Mouse (Mus musculus) stomach, postnatal 0 days (tissue): ENCODE measurements at regions not wholly inside any gene's neighbourhood (a gene's known extent, or its start where the extent isn't known, plus 50 kb on each side); places are given as distances from the start of the nearest gene placed in this dataset.

Experiments used
- ATAC-seq: fragments of 200-750 bp; cut with Nextera tagmentation; 2 replicates; pipeline ENCODE4 v1.8.0; 2017; ENCODE audit not compliant: low FRiP score, low TSS enrichment
- DNase-seq: peaks from one replicate; pipeline ENCODE4 v3.0.0-alpha.2; 2016; ENCODE audit warnings: low spot score
- H3K27ac ChIP-seq: fragments of 300-500 bp; sonication (generic); replicated peaks from 2 replicates; pipeline ENCODE4 v1.5.1; 2014; ENCODE audit warnings: mild to moderate bottlenecking, control low read depth
- H3K27me3 ChIP-seq: fragments of 300-500 bp; sonication (generic); 2 replicates; pipeline ENCODE4 v1.6.1; 2014; ENCODE audit warnings: low read length; ENCODE audit not compliant: control insufficient read depth, insufficient read depth
- H3K36me3 ChIP-seq: fragments of 300-500 bp; sonication (generic); 2 replicates; pipeline ENCODE4 v1.6.1; 2014; ENCODE audit warnings: low read length, mixed read lengths; ENCODE audit not compliant: control insufficient read depth, insufficient read depth
- H3K4me1 ChIP-seq: fragments of 300-500 bp; sonication (generic); replicated peaks from 2 replicates; pipeline ENCODE4 v1.6.1; 2014; ENCODE audit warnings: antibody characterized with exemption; ENCODE audit not compliant: control insufficient read depth, insufficient read depth
- H3K4me2 ChIP-seq: fragments of 300-500 bp; sonication (generic); replicated peaks from 2 replicates; pipeline ENCODE4 v1.6.1; 2014; ENCODE audit warnings: low read depth, mild to moderate bottlenecking, control low read depth, moderate library complexity
- H3K4me3 ChIP-seq: fragments of 300-500 bp; sonication (generic); 2 replicates; pipeline ENCODE4 v1.5.1; 2014; ENCODE audit warnings: low read depth, low read length, control low read depth
- H3K9ac ChIP-seq: fragments of 300-500 bp; sonication (generic); 2 replicates; pipeline ENCODE4 v1.6.1; 2014; ENCODE audit warnings: mild to moderate bottlenecking, low read length, control low read depth, mixed read lengths
- H3K9me3 ChIP-seq: fragments of 300-500 bp; sonication (generic); 2 replicates; pipeline ENCODE4 v1.6.1; 2016; ENCODE audit warnings: low read length; ENCODE audit not compliant: control insufficient read depth
- CTCF ChIP-seq: IDR thresholded peaks from 2 replicates; pipeline ENCODE4 v1.5.1; 2016; ENCODE audit warnings: antibody characterized with exemption, low read depth, mild to moderate bottlenecking, moderate library complexity
- EP300 ChIP-seq: optimal IDR thresholded peaks from 2 replicates; pipeline ENCODE3; 2016; ENCODE audit warnings: antibody characterized with exemption
- WGBS: fragments of 180-500 bp; shearing (Covaris S2); extraction: QIAGEN DNeasy Blood & Tissue Kit; methylation state at CpG from one replicate; pipeline ENCODE4 v1.1.7; 2014; 5-methylcytosine and 5-hydroxymethylcytosine counted together

GRCm38 (mm10) chr5:75467916-75468315 is 106.8 kb upstream of the Kit start:
- ATAC-seq = no peak

GRCm38 (mm10) chr5:75471010-75471409 is 103.7 kb upstream of the Kit start:
- 85% methylated on average over 8 of the region's 8 CpGs for WGBS
- no peak for TF ChIP-seq EP300
- no peak for TF ChIP-seq CTCF
- Histone ChIP-seq H3K4me1 (no peaks in the 10 kb centered on the region), H3K36me3 (no peaks in the 10 kb centered on the region), H3K9ac (no peak overlapping the region), H3K4me3 (no peak overlapping the region), H3K27ac (no peak overlapping the region), H3K9me3 (no peaks in the 10 kb centered on the region), H3K27me3 (no peaks in the 10 kb centered on the region), H3K4me2 (no peak overlapping the region)
- ATAC-seq (no peak), DNase-seq (no peak)

More at GRCm38 (mm10) chr5:75467916-75468315, 106.8 kb upstream of the Kit start:
- TF ChIP-seq EP300 = no peak
- TF ChIP-seq CTCF = no peak
- H3K36me3 ChIP-seq = no peaks in the 10 kb centered on the region
- WGBS = 28% methylated on average over 6 of the region's 6 CpGs
- no peak overlapping the region for H3K4me3 ChIP-seq
- H3K9ac ChIP-seq = no peak overlapping the region
- no peak overlapping the region for H3K27ac ChIP-seq
- DNase-seq = no peak
- H3K27me3 ChIP-seq = no peaks in the 10 kb centered on the region
- H3K4me1 ChIP-seq = no peaks in the 10 kb centered on the region
- no peaks in the 10 kb centered on the region for H3K9me3 ChIP-seq
- no peak overlapping the region for H3K4me2 ChIP-seq

DNA sequence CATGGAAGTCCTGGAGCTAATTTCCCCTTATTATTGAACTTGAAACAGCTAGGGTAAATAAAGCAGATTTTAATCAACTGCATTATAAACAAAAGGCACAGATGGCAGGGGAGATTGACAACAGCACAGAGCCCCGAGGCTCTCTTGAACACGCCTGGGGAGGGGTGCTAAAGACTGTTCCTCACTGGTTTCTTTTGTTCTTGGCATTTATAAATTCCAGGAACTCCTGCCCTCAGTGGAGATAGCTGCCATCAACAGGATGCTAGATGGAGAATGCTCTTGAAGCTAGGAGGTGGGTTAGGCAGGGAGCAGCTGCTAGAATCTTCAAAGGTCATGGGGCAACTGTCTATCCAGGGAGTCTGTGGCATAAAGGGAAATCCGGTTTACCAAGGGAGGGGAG is 102.2 kb upstream of the Kit start:
- WGBS = 35% methylated on average over 3 of the region's 3 CpGs
- ATAC-seq (no peak), DNase-seq (no peak)
- TF ChIP-seq EP300 = no peak
- no peak for TF ChIP-seq CTCF
- H3K27ac ChIP-seq = no peak overlapping the region
- no peak overlapping the region for H3K4me3 ChIP-seq
- H3K4me2 ChIP-seq = no peak overlapping the region
- no peaks in the 10 kb centered on the region for H3K9me3 ChIP-seq
- H3K27me3 ChIP-seq = no peaks in the 10 kb centered on the region
- no peak overlapping the region for H3K9ac ChIP-seq
- H3K4me1 ChIP-seq = no peaks in the 10 kb centered on the region
- H3K36me3 ChIP-seq = no peaks in the 10 kb centered on the region

DNA sequence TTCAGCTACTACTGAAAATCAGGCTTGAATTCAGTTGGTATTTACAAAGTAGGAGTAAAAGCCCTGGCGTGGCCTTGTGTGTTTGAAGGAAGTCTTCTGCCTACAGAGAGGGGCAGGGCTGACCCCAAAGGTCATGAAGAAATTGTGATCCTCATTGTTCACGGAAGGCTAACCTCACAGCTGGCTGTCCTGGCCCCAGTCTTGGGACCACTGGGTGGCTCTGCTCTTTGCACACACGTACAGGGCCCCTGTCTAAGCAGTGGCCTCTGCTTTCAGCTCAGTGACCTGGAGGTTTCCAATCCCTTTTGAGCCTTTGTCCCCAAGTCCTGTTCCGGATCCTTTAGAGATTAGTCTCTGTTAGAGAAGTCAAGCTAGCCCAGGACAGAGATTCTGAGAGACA is 99.3 kb upstream of the Kit start:
- ATAC-seq (no peak), DNase-seq (no peak)
- no peaks in the 10 kb centered on the region for H3K4me1 ChIP-seq
- no peak overlapping the region for H3K4me2 ChIP-seq
- H3K27ac ChIP-seq = no peak overlapping the region
- no peak overlapping the region for H3K9ac ChIP-seq
- no peak overlapping the region for H3K4me3 ChIP-seq
- WGBS = 67% methylated on average over 4 of the region's 4 CpGs
- no peak for TF ChIP-seq EP300
- TF ChIP-seq CTCF = no peak
- no peaks in the 10 kb centered on the region for H3K9me3 ChIP-seq
- H3K36me3 ChIP-seq = no peaks in the 10 kb centered on the region
- no peaks in the 10 kb centered on the region for H3K27me3 ChIP-seq

GRCm38 (mm10) chr5:75478499-75478898 is 96.2 kb upstream of the Kit start:
- no peak for ATAC-seq
- Histone ChIP-seq H3K9ac (no peak overlapping the region), H3K36me3 (no peaks in the 10 kb centered on the region), H3K4me1 (no peaks in the 10 kb centered on the region), H3K27me3 (no peaks in the 10 kb centered on the region), H3K4me2 (no peak overlapping the region), H3K27ac (no peak overlapping the region), H3K4me3 (no peak overlapping the region), H3K9me3 (no peaks in the 10 kb centered on the region)
- WGBS = 21% methylated on average over 1 of the region's 1 CpGs
- no peak for DNase-seq
- TF ChIP-seq CTCF (no peak), EP300 (no peak)

DNA sequence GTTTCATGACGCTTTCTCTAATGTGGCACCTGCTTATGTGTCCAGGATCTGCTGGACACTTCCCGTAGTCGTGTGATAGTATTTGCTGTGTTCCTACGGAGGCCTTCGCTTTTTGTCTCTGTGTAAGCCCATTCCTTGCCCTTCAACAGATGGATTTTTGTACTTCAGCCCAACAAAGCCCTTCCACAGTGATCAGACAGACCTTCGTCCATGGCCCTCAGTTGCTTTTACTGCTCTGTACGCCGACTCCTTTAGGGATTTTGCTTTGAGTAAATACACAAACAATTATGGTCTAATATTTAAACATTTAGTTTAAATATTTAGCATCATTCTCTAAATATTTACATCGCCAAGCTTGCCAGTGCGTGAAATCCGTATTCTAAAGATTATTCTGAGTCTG is 95.6 kb upstream of the Kit start:
- Histone ChIP-seq H3K27me3 (no peaks in the 10 kb centered on the region), H3K4me2 (no peak overlapping the region), H3K4me3 (no peak overlapping the region), H3K36me3 (no peaks in the 10 kb centered on the region), H3K9me3 (no peaks in the 10 kb centered on the region), H3K9ac (no peak overlapping the region), H3K27ac (no peak overlapping the region), H3K4me1 (no peaks in the 10 kb centered on the region)
- DNase-seq (no peak), ATAC-seq (no peak)
- TF ChIP-seq CTCF (no peak), EP300 (no peak)
- WGBS = 46% methylated on average over 11 of the region's 11 CpGs

DNA sequence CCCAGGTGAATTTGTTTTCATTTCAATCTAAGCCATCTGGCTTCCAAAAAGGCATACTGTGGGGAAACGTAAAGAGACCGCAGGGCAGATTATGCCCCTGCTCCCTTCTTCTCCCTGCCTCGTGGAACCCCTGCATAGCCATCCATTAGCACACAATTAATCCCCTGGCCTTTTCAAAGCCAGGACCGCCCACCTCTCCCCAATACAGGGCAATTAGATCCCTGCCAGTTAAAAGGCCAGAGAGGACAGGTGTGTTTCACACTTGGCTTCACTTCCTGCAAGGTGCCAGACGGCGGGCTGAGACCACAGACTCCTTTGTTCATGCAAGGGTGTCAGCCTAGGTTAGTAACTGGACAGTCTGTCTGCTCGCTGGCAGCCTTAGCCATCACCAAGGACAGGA is 93.1 kb upstream of the Kit start:
- 65% methylated on average over 7 of the region's 7 CpGs for WGBS
- no peak for ATAC-seq

More for the DNA sequence above, 93.1 kb upstream of the Kit start:
- DNase-seq = no peak
- H3K4me1 ChIP-seq = no peaks in the 10 kb centered on the region
- no peak overlapping the region for H3K4me3 ChIP-seq
- H3K27ac ChIP-seq = no peak overlapping the region
- no peaks in the 10 kb centered on the region for H3K9me3 ChIP-seq
- H3K4me2 ChIP-seq = no peak overlapping the region
- no peaks in the 10 kb centered on the region for H3K27me3 ChIP-seq
- TF ChIP-seq EP300 = no peak
- TF ChIP-seq CTCF = no peak
- H3K9ac ChIP-seq = no peak overlapping the region
- no peaks in the 10 kb centered on the region for H3K36me3 ChIP-seq
